Mouse (Mus musculus) induced T-regulatory cell, adult 2 months (primary cell): ENCODE data around the gene Wdr5.

Experiments used
- DNase-seq: peaks from one replicate; pipeline ENCODE4 v3.0.0-alpha.2; 2012; ENCODE audit warnings: low read depth

The Wdr5 gene

GRCm38 (mm10) chr2:27514639-27515328, at the start of gene Wdr5:
TSS of gene Wdr5 (plus strand) at chr2:27515157.
- DNase-seq, result peak; percentile 93

GRCm38 (mm10) chr2:27469292-27469990, 45.5 kb upstream of the Wdr5 start:
- no peak for DNase-seq

- DNase-seq, result no peak
Observed at GRCm38 (mm10) chr2:27469991-27470355, 45.0 kb upstream of the Wdr5 start.

- no peak for DNase-seq
Observed at GRCm38 (mm10) chr2:27470535-27470934, 44.4 kb upstream of the Wdr5 start.

- no peak for DNase-seq
Observed at GRCm38 (mm10) chr2:27471170-27471584, 43.8 kb upstream of the Wdr5 start.

- DNase-seq, result no peak
Observed at GRCm38 (mm10) chr2:27473061-27473765, 41.7 kb upstream of the Wdr5 start.

GRCm38 (mm10) chr2:27473911-27474310, 41.0 kb upstream of the Wdr5 start:
- DNase-seq, result no peak

GRCm38 (mm10) chr2:27474621-27475484, 40.1 kb upstream of the Wdr5 start:
- DNase-seq, result peak; percentile 51

- DNase-seq, result peak; percentile 90
Observed at GRCm38 (mm10) chr2:27475495-27476302, 39.3 kb upstream of the Wdr5 start.

- DNase-seq, result no peak
Observed at GRCm38 (mm10) chr2:27476303-27477192, 38.4 kb upstream of the Wdr5 start.

GRCm38 (mm10) chr2:27479821-27480220, 35.1 kb upstream of the Wdr5 start:
- DNase-seq, result no peak

GRCm38 (mm10) chr2:27480367-27480766, 34.6 kb upstream of the Wdr5 start:
- peak; percentile 23 for DNase-seq

GRCm38 (mm10) chr2:27482265-27482861, 32.6 kb upstream of the Wdr5 start:
- DNase-seq, result no peak

GRCm38 (mm10) chr2:27486725-27487124, 28.2 kb upstream of the Wdr5 start:
- DNase-seq, result no peak

- DNase-seq, result no peak
Observed at GRCm38 (mm10) chr2:27487336-27488049, 27.5 kb upstream of the Wdr5 start.

GRCm38 (mm10) chr2:27488362-27488761, 26.6 kb upstream of the Wdr5 start:
- DNase-seq, result no peak

GRCm38 (mm10) chr2:27490939-27491338, 24.0 kb upstream of the Wdr5 start:
- DNase-seq, result no peak

GRCm38 (mm10) chr2:27493971-27494370, 21.0 kb upstream of the Wdr5 start:
- peak; percentile 50 for DNase-seq

- no peak for DNase-seq
Observed at GRCm38 (mm10) chr2:27496391-27497028, 18.4 kb upstream of the Wdr5 start.
